Mouse (Mus musculus): Measurements from ENCODE around the gene Lsm7.

Lsm7 gene

DNA sequence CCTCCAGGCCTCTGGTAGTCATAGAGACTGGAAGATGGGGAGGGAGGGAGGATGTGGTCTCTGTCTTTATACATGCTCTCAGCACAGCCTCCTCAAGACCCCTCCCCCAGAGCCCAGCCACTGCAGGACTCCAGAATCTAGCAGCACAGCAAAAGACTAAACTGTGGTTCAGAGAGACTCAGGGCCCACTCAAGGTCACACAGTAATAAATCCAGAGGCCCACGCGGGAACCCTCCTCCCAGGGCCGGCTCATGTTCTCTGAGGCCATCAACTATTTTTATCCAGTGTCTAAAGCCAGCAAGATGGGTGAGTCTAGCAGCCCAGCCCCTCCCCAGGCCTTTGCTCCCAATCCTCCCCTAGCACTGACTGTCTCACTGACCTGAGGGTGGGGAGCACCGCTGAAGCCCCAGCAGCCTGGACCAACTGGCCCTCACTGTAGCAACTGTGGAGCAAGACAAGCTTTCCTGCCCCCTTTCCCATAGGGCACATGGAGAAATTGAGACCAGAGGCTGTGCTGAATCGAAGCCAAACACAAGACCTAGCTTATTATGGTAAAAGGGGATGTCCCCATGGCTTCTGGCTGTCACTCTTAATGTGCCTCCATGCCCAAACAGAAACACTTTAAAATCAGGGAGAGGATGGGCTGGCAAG, 42.5 kb downstream of the Lsm7 start:
- DNase-seq: no peak

GRCm38 (mm10) chr10:80810084-80810483, 44.9 kb downstream of the Lsm7 start:
- no peak for DNase-seq

DNA sequence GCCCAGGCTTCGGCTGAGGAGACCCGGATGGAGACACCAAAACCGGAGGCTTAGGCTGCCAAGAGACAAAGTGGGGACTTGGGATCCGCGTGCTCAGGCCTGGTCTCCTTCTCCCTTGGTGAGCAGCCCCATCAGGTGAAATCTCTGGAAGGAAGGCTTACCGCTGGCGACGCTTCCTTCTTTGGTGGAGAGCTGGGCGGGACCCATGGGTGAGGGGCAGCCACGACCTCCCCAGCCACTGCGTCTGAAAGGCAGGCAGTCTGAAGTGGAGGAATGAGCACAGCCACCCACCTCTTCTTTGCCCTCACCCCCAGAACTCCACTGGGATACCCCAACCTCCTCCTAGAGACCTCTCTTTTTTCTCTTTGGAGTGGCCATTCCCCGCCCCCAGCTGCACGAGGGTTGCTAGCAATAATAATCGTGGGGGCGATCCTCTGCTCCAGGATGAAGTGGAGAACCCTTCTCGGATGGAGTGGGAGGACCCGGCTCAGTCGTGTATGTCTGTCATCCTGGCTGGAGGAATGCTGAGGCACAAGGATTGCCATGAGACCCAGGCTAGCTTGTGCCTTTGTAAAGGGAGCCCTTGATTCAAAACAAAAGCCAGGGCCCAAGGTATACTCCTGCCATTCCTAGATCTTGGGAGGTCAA, 45.9 kb downstream of the Lsm7 start:
- no peak for DNase-seq

- no peak for DNase-seq
Observed at GRCm38 (mm10) chr10:80808099-80808984, 46.7 kb downstream of the Lsm7 start.

DNA sequence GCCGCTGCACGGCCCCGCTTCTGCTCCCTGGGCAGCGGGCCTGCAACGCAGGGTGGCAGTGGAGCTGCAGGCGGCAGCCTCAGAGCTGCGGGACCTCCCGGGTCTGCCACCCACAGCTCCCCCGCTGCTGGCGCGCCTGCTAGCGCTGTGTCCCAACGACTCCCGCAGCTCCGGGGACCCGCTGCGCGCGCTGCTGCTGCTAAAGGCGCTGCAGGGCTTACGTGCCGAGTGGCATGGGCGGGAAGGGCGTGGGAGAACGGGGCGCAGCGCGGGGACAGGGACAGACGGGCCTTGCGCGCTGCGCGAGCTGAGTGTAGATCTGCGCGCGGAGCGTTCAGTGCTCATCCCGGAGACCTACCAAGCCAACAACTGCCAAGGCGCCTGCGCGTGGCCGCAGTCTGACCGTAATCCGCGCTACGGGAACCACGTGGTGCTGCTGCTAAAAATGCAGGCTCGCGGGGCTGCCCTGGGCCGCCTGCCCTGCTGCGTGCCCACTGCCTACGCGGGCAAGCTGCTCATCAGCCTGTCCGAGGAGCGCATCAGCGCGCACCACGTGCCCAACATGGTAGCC, 47.9 kb downstream of the Lsm7 start:
- DNase-seq: peak; percentile 87 to 90

GRCm38 (mm10) chr10:80806341-80807056, 48.5 kb downstream of the Lsm7 start:
- peak in 1 of 2 experiments; percentile 38 for DNase-seq

- DNase-seq: peak; percentile 89 to 90
Observed at GRCm38 (mm10) chr10:80805925-80806324, 49.1 kb downstream of the Lsm7 start.

- no peak for DNase-seq
Observed at GRCm38 (mm10) chr10:80805322-80805721, 49.7 kb downstream of the Lsm7 start.

- no peak for DNase-seq
Observed at GRCm38 (mm10) chr10:80804916-80805315, 50.1 kb downstream of the Lsm7 start, which contains the start of gene Amh. Gene Amh (plus strand): TSS chr10:80805243.

- no peak for DNase-seq
Observed at GRCm38 (mm10) chr10:80804340-80804739, 50.7 kb downstream of the Lsm7 start.

GRCm38 (mm10) chr10:80802996-80803395, 52.0 kb downstream of the Lsm7 start:
- DNase-seq: no peak

All from cerebellum, postnatal 36 days (tissue).